Comparison of ENCODE assay signal across 10 mouse cellular contexts in the genomic region with DNA sequence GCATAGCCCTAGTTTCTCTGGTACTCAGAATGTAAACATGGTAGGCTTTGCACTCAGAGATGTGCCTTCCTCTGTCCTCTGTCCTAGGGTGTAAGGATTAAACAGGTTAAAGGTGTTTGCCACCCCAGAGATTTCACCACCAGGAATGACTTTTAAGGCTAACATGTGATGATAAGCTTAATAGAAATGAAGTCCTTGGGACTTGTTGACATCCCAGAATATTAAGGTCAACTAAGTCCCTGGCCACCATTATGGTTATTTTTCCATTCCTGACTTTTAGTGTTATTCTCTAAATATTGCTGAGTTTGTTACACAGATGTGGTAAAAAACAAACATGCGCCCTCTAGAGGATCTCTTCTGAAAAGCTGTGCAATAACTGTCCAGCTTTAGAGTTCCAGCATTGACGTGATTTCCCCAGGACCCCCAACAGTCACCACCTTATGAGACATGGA.
A peak's percentile ranks its signal among the peaks of the same experiment; 100 is the strongest.
DNase-seq lines count a peak whose midpoint lies in the region; ATAC-seq lines count a peak whose summit lies in the region.
"Had no signal": no experiment of that assay in that cellular context is flagged by ENCODE, and none has a peak within 500 bp of the region (broad histone marks: within the 10 kb centered on the region; RNA-seq: fewer than 3 reads in every experiment).

No protein-coding gene starts in this region.

- no peaks in the 10 kb centered on the region for H3K9me3 ChIP-seq in midbrain, embryonic 11.5 days (ENCODE audit: control insufficient read depth, low read length)
- H3K9me3 ChIP-seq in midbrain, embryonic 10.5 days (replicated peaks), result no peaks in the 10 kb centered on the region
- H3K9me3 ChIP-seq: heart, embryonic 13.5 days had no signal

- peak; percentile 41; the same call in 1 of the 2 replicates for ATAC-seq in frontal cortex, adult (ENCODE audit: low TSS enrichment)
- ATAC-seq in midbrain, embryonic 11.5 days (ENCODE audit: low FRiP score), result peak; percentile 56; the same call in 1 of the 2 replicates
- peak; percentile 56; the same call in 1 of the 2 replicates for ATAC-seq in erythroid progenitor cell, adult 5-6 weeks (replicated peaks; ENCODE audit: low FRiP score, poor library complexity, severe bottlenecking)
- peak; percentile 47 for ATAC-seq in megakaryocyte, adult 5-6 weeks (ENCODE audit: poor library complexity, severe bottlenecking)

- H3K9ac ChIP-seq in midbrain, embryonic 11.5 days (ENCODE audit: low read length), result no peak overlapping the region
- H3K9ac ChIP-seq: heart, embryonic 13.5 days had no signal

- no peaks in the 10 kb centered on the region for H3K27me3 ChIP-seq in midbrain, embryonic 11.5 days (ENCODE audit: control insufficient read depth, insufficient read depth, low read length)
- H3K27me3 ChIP-seq in midbrain, embryonic 10.5 days (ENCODE audit: low read depth, poor library complexity, severe bottlenecking), result no peaks in the 10 kb centered on the region
- H3K27me3 ChIP-seq: heart, embryonic 13.5 days had no signal

- no peak overlapping the region for H3K4me3 ChIP-seq in midbrain, embryonic 11.5 days (ENCODE audit: low read depth, low read length)
- H3K4me3 ChIP-seq in midbrain, embryonic 10.5 days, result no peak overlapping the region
- H3K4me3 ChIP-seq: heart, embryonic 13.5 days; myocyte had no signal

- DNase-seq in frontal cortex, postnatal 10 days (ENCODE audit: low spot score in 2 of 2), result no peak
- DNase-seq in midbrain, embryonic 11.5 days (ENCODE audit: low spot score, missing footprints), result peak; percentile 87
- no peak for DNase-seq in midbrain, embryonic 10.5 days (ENCODE audit: low spot score)
- no peak for DNase-seq in adrenal gland, postnatal 25 days
- DNase-seq in testis, postnatal 10 days (ENCODE audit: low spot score), result no peak

- no peaks in the 10 kb centered on the region for H3K36me3 ChIP-seq in midbrain, embryonic 11.5 days (ENCODE audit: control insufficient read depth, insufficient read depth, low read length)
- peaks cover 3% of the 10 kb centered on the region; the same call in 1 of the 2 replicates for H3K36me3 ChIP-seq in midbrain, embryonic 10.5 days

- 19% methylated on average over 2 of the region's 2 CpGs for WGBS in midbrain, embryonic 11.5 days
- WGBS in midbrain, embryonic 10.5 days, result 8% methylated on average over 2 of the region's 2 CpGs

- no peak overlapping the region for H3K27ac ChIP-seq in midbrain, embryonic 11.5 days (ENCODE audit: low read depth, low read length)
- no peak overlapping the region for H3K27ac ChIP-seq in midbrain, embryonic 10.5 days (replicated peaks)
- H3K27ac ChIP-seq: heart, embryonic 13.5 days had no signal

- no peaks in the 10 kb centered on the region for H3K4me1 ChIP-seq in midbrain, embryonic 11.5 days (ENCODE audit: control insufficient read depth, insufficient read depth, low read length)
- no peaks in the 10 kb centered on the region for H3K4me1 ChIP-seq in midbrain, embryonic 10.5 days

- H3K4me2 ChIP-seq in midbrain, embryonic 11.5 days, result no peak overlapping the region
- H3K4me2 ChIP-seq: heart, embryonic 13.5 days had no signal
